Mouse (Mus musculus) lung, embryonic 14.5 days (tissue): ENCODE measurements around the gene Saa2. TPM values are rescaled to one million over a fixed set of nuclear protein-coding genes. Genes with fewer than 3 reads are reported as not detected.

Experiments used
- ATAC-seq: fragments of 200-750 bp; cut with Nextera tagmentation; 2 replicates; pipeline ENCODE4 v1.8.0; 2017; ENCODE audit warnings: mild to moderate bottlenecking, moderate TSS enrichment, moderate library complexity; ENCODE audit not compliant: insufficient read depth
- DNase-seq: peaks from one replicate; pipeline ENCODE4 v3.0.0-alpha.2; 2015
- H3K27ac ChIP-seq: fragments of 300-500 bp; sonication (generic); 2 replicates; pipeline ENCODE4 v1.5.1; 2014; ENCODE audit warnings: low read depth, mild to moderate bottlenecking, moderate library complexity
- H3K27me3 ChIP-seq: fragments of 300-500 bp; sonication (generic); 2 replicates; pipeline ENCODE4 v1.6.1; 2014; ENCODE audit warnings: low read length, control low read depth; ENCODE audit not compliant: insufficient read depth
- H3K36me3 ChIP-seq: fragments of 300-500 bp; sonication (generic); 2 replicates; pipeline ENCODE4 v1.6.1; 2014; ENCODE audit warnings: control low read depth; ENCODE audit not compliant: insufficient read depth
- H3K4me1 ChIP-seq: fragments of 300-500 bp; sonication (generic); 2 replicates; pipeline ENCODE4 v1.6.1; 2014; ENCODE audit warnings: antibody characterized with exemption, control low read depth; ENCODE audit not compliant: insufficient read depth
- H3K4me2 ChIP-seq: fragments of 300-500 bp; sonication (generic); 2 replicates; pipeline ENCODE4 v1.6.1; 2014; ENCODE audit warnings: mild to moderate bottlenecking
- H3K4me3 ChIP-seq: fragments of 300-500 bp; sonication (generic); 2 replicates; pipeline ENCODE4 v1.5.1; 2014; ENCODE audit warnings: low read depth, low read length
- H3K9ac ChIP-seq: fragments of 300-500 bp; sonication (generic); 2 replicates; pipeline ENCODE4 v1.6.1; 2014
- H3K9me3 ChIP-seq: fragments of 300-500 bp; sonication (generic); 2 replicates; pipeline ENCODE4 v1.6.1; 2016; ENCODE audit warnings: low read depth, low read length, control low read depth
- CTCF ChIP-seq: IDR thresholded peaks from 2 replicates; pipeline ENCODE4 v1.5.1; 2016; ENCODE audit warnings: antibody characterized with exemption, low read depth
- WGBS: fragments of 180-500 bp; shearing (Covaris S2); extraction: QIAGEN DNeasy Blood & Tissue Kit; methylation state at CpG from one replicate; pipeline ENCODE4 v1.1.7; 2014; 5-methylcytosine and 5-hydroxymethylcytosine counted together
- polyA plus RNA-seq: library from polyadenylated mRNA; unstranded; fragments of >200 nt; fragmentation: Nextera tagmentation; extraction: Ambion mirVana; gene quantifications from 2 replicates; pipeline ENCODE4 v1.2.1, GENCODE M21; 2014

The Saa2 gene
- polyA plus RNA-seq, 1 experiment from 2014 or later: not detected

DNA sequence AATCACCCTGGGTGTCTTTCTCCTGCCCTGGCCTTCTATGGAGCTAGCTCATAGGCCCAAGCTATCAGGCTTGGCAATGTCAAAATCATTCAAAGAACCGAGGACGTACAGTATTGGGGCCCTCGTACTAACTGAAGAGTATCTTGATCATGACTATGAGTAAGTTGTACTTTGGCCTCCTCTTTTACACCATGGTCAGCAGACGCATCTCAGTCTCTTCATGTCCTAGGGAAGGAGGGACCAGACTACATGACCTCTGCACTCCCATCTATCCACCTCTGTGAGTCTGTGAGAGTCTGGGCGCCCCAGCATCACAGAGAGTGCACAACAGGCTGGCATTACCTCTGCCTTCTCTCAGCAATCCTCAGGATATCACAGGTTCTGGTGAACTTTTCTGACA is 11.0 kb downstream of the Saa2 start:
- no peak overlapping the region for H3K9ac ChIP-seq
- no peak overlapping the region for H3K4me2 ChIP-seq
- H3K9me3 ChIP-seq: no peaks in the 10 kb centered on the region
- no peak overlapping the region for H3K4me3 ChIP-seq
- no peak for ATAC-seq
- no peaks in the 10 kb centered on the region for H3K27me3 ChIP-seq
- H3K27ac ChIP-seq: no peak overlapping the region
- WGBS: 91% methylated on average over 5 of the region's 5 CpGs
- H3K4me1 ChIP-seq: no peaks in the 10 kb centered on the region
- no peak for TF ChIP-seq CTCF
- no peak for DNase-seq
- H3K36me3 ChIP-seq: peaks cover 65% of the 10 kb centered on the region

DNA sequence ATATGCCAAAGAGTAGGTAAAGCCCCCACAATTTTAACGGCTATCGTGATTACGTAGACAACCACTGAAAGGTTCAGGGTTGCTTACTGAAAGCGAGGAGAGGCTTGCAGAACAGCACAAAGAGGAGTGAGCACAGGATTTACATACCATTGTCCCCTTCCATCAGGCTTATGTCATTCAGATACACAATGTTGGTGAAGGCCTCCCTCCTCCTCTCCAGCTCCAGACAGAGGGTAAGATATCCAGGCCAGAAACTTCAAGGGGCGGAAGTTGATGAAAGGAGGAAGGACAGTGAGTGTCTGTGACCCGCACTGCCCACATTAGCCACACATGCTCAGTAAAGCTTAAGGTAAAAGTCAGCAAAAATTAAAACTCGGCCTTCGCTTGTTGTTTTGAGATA is 13.1 kb downstream of the Saa2 start:
- no peak for TF ChIP-seq CTCF
- Histone ChIP-seq H3K36me3 (peaks cover 77% of the 10 kb centered on the region), H3K27me3 (no peaks in the 10 kb centered on the region), H3K4me1 (no peaks in the 10 kb centered on the region; the same call in 1 of the 2 replicates), H3K9ac (no peak overlapping the region), H3K4me3 (no peak overlapping the region), H3K4me2 (no peak overlapping the region), H3K27ac (no peak overlapping the region), H3K9me3 (no peaks in the 10 kb centered on the region)
- DNase-seq (no peak), ATAC-seq (no peak)
- WGBS: 90% methylated on average over 8 of the region's 8 CpGs

- Histone ChIP-seq H3K4me1 (no peaks in the 10 kb centered on the region; the same call in 1 of the 2 replicates), H3K4me3 (no peak overlapping the region), H3K36me3 (peaks cover 71% of the 10 kb centered on the region), H3K9me3 (no peaks in the 10 kb centered on the region), H3K27me3 (no peaks in the 10 kb centered on the region), H3K4me2 (no peak overlapping the region), H3K27ac (peak overlapping the region; percentile 77; the same call in 1 of the 2 replicates), H3K9ac (no peak overlapping the region)
- no peak for TF ChIP-seq CTCF
- DNase-seq (peak; percentile 75), ATAC-seq (peak; percentile 53; the same call in 1 of the 2 replicates)
These were observed 15.8 kb downstream of the Saa2 start for GRCm38 (mm10) chr7:46767371-46767770.

DNA sequence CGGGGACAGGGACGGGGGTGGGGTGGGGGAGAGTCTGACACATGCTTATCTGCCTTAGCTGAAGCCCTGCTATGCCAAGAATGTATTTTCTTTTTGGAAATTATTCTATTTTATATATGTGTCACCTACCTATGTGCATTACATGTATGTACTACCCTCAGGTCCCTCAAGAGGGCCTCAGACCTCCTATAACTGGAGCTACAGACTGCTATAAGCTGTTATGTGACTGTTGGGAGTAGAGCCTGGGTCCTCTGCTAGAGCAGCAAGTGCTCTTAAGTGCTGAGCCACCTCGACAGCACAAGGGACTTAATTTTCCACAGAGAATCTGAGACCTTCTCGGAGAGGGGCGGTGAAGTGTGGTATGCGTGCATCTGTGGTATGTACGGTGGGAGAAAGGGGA is 16.9 kb downstream of the Saa2 start:
- Histone ChIP-seq H3K4me2 (no peak overlapping the region), H3K9me3 (no peaks in the 10 kb centered on the region), H3K4me1 (no peaks in the 10 kb centered on the region; the same call in 1 of the 2 replicates), H3K36me3 (peaks cover 69% of the 10 kb centered on the region), H3K9ac (no peak overlapping the region), H3K27me3 (no peaks in the 10 kb centered on the region), H3K27ac (peak overlapping the region; percentile 77; the same call in 1 of the 2 replicates), H3K4me3 (no peak overlapping the region)
- 84% methylated on average over 7 of the region's 7 CpGs for WGBS
- no peak for TF ChIP-seq CTCF
- no peak for DNase-seq
- ATAC-seq: no peak

GRCm38 (mm10) chr7:46770706-46771105 is 19.1 kb downstream of the Saa2 start:
- Histone ChIP-seq H3K27me3 (no peaks in the 10 kb centered on the region), H3K9ac (no peak overlapping the region), H3K4me3 (no peak overlapping the region), H3K4me1 (no peaks in the 10 kb centered on the region; the same call in 1 of the 2 replicates), H3K27ac (no peak overlapping the region), H3K4me2 (no peak overlapping the region), H3K36me3 (peaks cover 77% of the 10 kb centered on the region), H3K9me3 (no peaks in the 10 kb centered on the region)
- DNase-seq (peak; percentile 87), ATAC-seq (peak; percentile 52; the same call in 1 of the 2 replicates)
- WGBS: 59% methylated on average over 4 of the region's 4 CpGs
- peak; percentile 99 for TF ChIP-seq CTCF

DNA sequence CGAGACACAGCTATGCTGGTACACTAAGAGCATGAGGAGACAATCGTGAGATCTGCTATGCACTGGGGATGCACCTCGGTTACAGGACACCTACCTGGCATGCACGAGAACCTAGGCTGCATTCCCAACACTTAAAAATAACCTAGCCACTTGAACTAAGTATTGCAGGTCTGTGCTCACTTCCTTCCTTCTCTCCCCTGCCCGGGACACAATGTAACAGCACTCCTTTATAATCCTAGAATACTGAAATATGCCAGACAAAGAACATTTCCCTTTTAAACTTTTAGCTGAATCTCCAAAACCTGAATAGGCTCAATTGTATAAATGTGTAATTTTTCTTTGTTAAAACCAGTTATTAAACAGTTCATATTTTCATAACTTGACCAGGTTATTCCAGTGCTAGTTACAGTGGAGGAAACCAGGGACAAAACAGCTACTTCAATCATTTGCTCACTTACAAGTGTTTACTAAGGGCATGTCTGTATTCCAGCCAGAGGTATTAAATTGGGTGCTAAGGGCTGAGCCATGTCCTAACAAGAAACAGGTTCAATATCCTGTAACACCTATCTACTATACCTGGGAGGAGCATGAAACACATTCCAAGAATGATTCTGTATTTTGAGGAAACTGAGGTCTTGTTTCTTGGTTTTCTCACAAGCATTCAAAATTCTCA is 37.7 kb downstream of the Saa2 start:
- no peak for TF ChIP-seq CTCF
- H3K9me3 ChIP-seq: no peaks in the 10 kb centered on the region
- H3K36me3 ChIP-seq: peaks cover 44% of the 10 kb centered on the region
- no peaks in the 10 kb centered on the region for H3K4me1 ChIP-seq
- no peak overlapping the region for H3K27ac ChIP-seq
- 85% methylated on average over 5 of the region's 5 CpGs for whole genome bisulfite sequencing
- ATAC-seq (no peak), DNase-seq (no peak)
- H3K27me3 ChIP-seq: no peaks in the 10 kb centered on the region
- H3K9ac ChIP-seq: no peak overlapping the region
- no peak overlapping the region for H3K4me3 ChIP-seq
- H3K4me2 ChIP-seq: no peak overlapping the region

GRCm38 (mm10) chr7:46793871-46794270 is 42.3 kb downstream of the Saa2 start:
- WGBS: 83% methylated on average over 4 of the region's 4 CpGs
- ATAC-seq: no peak

More at GRCm38 (mm10) chr7:46793871-46794270, 42.3 kb downstream of the Saa2 start:
- H3K4me2 ChIP-seq: no peak overlapping the region
- no peak overlapping the region for H3K9ac ChIP-seq
- DNase-seq: no peak
- no peak overlapping the region for H3K4me3 ChIP-seq
- no peaks in the 10 kb centered on the region for H3K9me3 ChIP-seq
- TF ChIP-seq CTCF: no peak
- H3K27me3 ChIP-seq: no peaks in the 10 kb centered on the region
- peaks cover 9% of the 10 kb centered on the region for H3K36me3 ChIP-seq
- peaks cover 8% of the 10 kb centered on the region for H3K4me1 ChIP-seq
- H3K27ac ChIP-seq: no peak overlapping the region
